9 mouse cellular contexts compared by ENCODE assay signal in genomic region chr17:11611459-11611858, GRCm38 (mm10).
DNase-seq lines count a peak whose midpoint lies in the region; ATAC-seq and TF ChIP-seq lines count a peak whose summit lies in the region.
"Had no signal": no experiment of that assay in that cellular context is flagged by ENCODE, and none has a peak within 500 bp of the region (broad histone marks: within the 10 kb centered on the region; RNA-seq: fewer than 3 reads in every experiment).

No protein-coding gene starts in this region.

- no peaks in the 10 kb centered on the region for H3K79me2 ChIP-seq in heart, adult 2 months (replicated peaks; ENCODE audit: control insufficient read depth, insufficient read depth, low read length)

- no peaks in the 10 kb centered on the region; the same call in 1 of the 2 replicates for H3K4me1 ChIP-seq in heart, adult 2 months (ENCODE audit: control insufficient read depth, insufficient read depth, low read length)
- H3K4me1 ChIP-seq in heart, embryonic 10.5 days = peaks cover 6% of the 10 kb centered on the region; the same call in 1 of the 2 replicates
- H3K4me1 ChIP-seq in stomach, postnatal 0 days (replicated peaks; ENCODE audit: control insufficient read depth, insufficient read depth) = no peaks in the 10 kb centered on the region
- H3K4me1 ChIP-seq: liver, embryonic 15.5 days had no signal

- no peak overlapping the region for H3K27ac ChIP-seq in heart, adult 2 months
- H3K27ac ChIP-seq in heart, embryonic 10.5 days = no peak overlapping the region
- H3K27ac ChIP-seq in layer of hippocampus, adult 2 months = peak overlapping the region; percentile 83
- H3K27ac ChIP-seq in stomach, postnatal 0 days (replicated peaks) = no peak overlapping the region
- H3K27ac ChIP-seq: liver, embryonic 15.5 days had no signal

- intact Hi-C loops in heart, adult 2 months (cut with DNase I) = no loop called here

- no peaks in the 10 kb centered on the region for H3K27me3 ChIP-seq in heart, adult 2 months (ENCODE audit: control insufficient read depth, insufficient read depth, low read length)
- peaks cover 26% of the 10 kb centered on the region for H3K27me3 ChIP-seq in heart, embryonic 10.5 days (ENCODE audit: insufficient read depth, poor library complexity, severe bottlenecking)
- no peaks in the 10 kb centered on the region for H3K27me3 ChIP-seq in stomach, postnatal 0 days (ENCODE audit: control insufficient read depth, insufficient read depth, low read length)

- ATAC-seq in stomach, postnatal 0 days (ENCODE audit: low FRiP score, low TSS enrichment) = peak; percentile 4; the same call in 1 of the 2 replicates

- no peak overlapping the region for H3K4me3 ChIP-seq in heart, adult 2 months
- H3K4me3 ChIP-seq in heart, embryonic 10.5 days = no peak overlapping the region
- no peak overlapping the region; the same call in 1 of the 2 replicates for H3K4me3 ChIP-seq in layer of hippocampus, adult 2 months
- no peak overlapping the region for H3K4me3 ChIP-seq in stomach, postnatal 0 days (ENCODE audit: low read depth, low read length)
- H3K4me3 ChIP-seq: liver, embryonic 15.5 days had no signal

- H3K9ac ChIP-seq in heart, adult 2 months (ENCODE audit: low read depth, low read length) = no peak overlapping the region
- H3K9ac ChIP-seq in stomach, postnatal 0 days (ENCODE audit: low read length) = no peak overlapping the region
- H3K9ac ChIP-seq: liver, embryonic 15.5 days had no signal

- TF ChIP-seq EP300 in heart, adult 2 months (IDR thresholded peaks at IDR 0.05; ENCODE audit: insufficient read depth, low read depth, low read length) = no peak
- no peak for TF ChIP-seq EP300 in stomach, postnatal 0 days (optimal IDR thresholded peaks at IDR 0.05)

- peak; percentile 8 to 41 for DNase-seq in heart, adult 2 months
- no peak for DNase-seq in heart, embryonic 10.5 days (ENCODE audit: low spot score)
- peak; percentile 26 for DNase-seq in MEL-GATA-1-ER (ENCODE audit: extremely low read depth, low read depth)
- DNase-seq in cerebellum, postnatal 14 days = peak; percentile 89
- DNase-seq in gastrocnemius, postnatal 4 days (ENCODE audit: low spot score in 2 of 2) = peak; percentile 27 to 52
- DNase-seq in layer of hippocampus, adult 2 months (ENCODE audit: low spot score in 2 of 2) = peak; percentile 78 to 81
- DNase-seq in lung, postnatal 36 days = peak; percentile 64
- peak; percentile 65 for DNase-seq in stomach, postnatal 0 days (ENCODE audit: low spot score)

- no peak overlapping the region for H3K4me2 ChIP-seq in stomach, postnatal 0 days (replicated peaks; ENCODE audit: low read depth)
- H3K4me2 ChIP-seq: liver, embryonic 15.5 days had no signal

- WGBS in heart, adult 2 months = 9% methylated on average over 7 of the region's 7 CpGs
- WGBS in heart, embryonic 10.5 days = 16% methylated on average over 7 of the region's 7 CpGs
- 9% methylated on average over 7 of the region's 7 CpGs for WGBS in stomach, postnatal 0 days

- TF ChIP-seq POLR2A in heart, adult 2 months (IDR thresholded peaks at IDR 0.05; ENCODE audit: insufficient read depth, low read depth, low read length) = no peak

- H3K36me3 ChIP-seq in heart, adult 2 months (ENCODE audit: control insufficient read depth, insufficient read depth, low read length) = no peaks in the 10 kb centered on the region
- H3K36me3 ChIP-seq in heart, embryonic 10.5 days = no peaks in the 10 kb centered on the region
- H3K36me3 ChIP-seq in stomach, postnatal 0 days (ENCODE audit: control insufficient read depth, insufficient read depth, low read length) = no peaks in the 10 kb centered on the region
- H3K36me3 ChIP-seq: liver, embryonic 15.5 days had no signal

- no peaks in the 10 kb centered on the region for H3K9me3 ChIP-seq in heart, embryonic 10.5 days
- no peaks in the 10 kb centered on the region for H3K9me3 ChIP-seq in stomach, postnatal 0 days (ENCODE audit: control insufficient read depth, low read length)
- H3K9me3 ChIP-seq: liver, embryonic 15.5 days had no signal

- peak; percentile 77 for TF ChIP-seq CTCF in heart, adult 2 months (IDR thresholded peaks at IDR 0.05)
- TF ChIP-seq CTCF in layer of hippocampus, adult 2 months (conservative IDR thresholded peaks at IDR 0.05) = peak; percentile 96
- TF ChIP-seq CTCF in stomach, postnatal 0 days (IDR thresholded peaks at IDR 0.05; ENCODE audit: low read depth) = peak; percentile 84
